Mouse (Mus musculus) cerebellum, adult 9-11 months (tissue): ENCODE results near the gene Mief2.

ENCODE experiments used
- DNase-seq: peaks from one replicate; pipeline ENCODE4 v3.0.0; 2022

The Mief2 gene

DNA sequence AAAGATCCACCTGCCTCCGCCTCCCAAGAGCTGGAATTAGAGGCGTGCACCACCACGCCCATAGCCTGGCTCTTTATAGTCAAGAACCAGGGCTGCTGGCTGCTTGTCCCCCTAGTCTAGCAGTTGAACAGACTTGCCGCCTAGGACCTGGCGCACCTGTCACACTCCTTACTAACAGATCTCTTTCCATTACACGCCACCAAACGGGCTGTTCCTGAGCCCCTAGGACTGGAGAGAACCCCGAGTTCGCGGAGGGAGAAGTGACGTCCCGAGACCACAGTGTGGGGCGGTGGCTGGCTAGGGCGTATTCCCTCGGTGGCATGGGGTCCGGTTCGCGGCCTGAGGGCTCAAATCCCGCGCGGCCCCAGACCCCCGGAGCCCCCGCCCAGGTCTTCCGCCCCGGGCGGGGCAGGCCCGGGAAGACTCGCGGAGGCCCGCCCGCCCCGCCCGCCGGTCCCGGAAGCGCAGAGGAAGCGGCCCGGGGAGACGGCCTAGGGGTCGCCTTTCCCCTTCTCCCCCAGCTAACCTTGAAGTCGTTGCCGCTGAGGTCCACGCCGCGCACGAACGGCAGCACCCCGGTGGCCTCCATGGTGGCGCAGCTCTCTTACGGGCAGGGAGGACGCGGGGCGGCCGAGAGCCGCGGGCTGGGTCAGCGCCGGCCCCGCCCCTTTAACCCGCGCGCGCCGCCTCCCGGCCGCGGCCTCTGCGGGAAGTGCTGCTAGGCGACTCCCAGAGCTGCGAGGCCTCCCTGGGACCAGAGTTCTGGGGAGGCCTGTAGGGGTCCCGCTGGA, 1.4 kb upstream of the Mief2 start, which contains the start of gene Flii:
Gene Flii, minus strand, starts transcription at position 663 of the 791 bp plus-strand sequence.
- DNase-seq = peak; percentile 82

GRCm38 (mm10) chr11:60727392-60728140, 632 bp upstream of the Mief2 start:
- peak; percentile 50 for DNase-seq

- DNase-seq = no peak
These were observed 1.0 kb downstream of the Mief2 start for GRCm38 (mm10) chr11:60729217-60729641.

GRCm38 (mm10) chr11:60730169-60730568, 2.0 kb downstream of the Mief2 start:
- DNase-seq = peak; percentile 36

DNA sequence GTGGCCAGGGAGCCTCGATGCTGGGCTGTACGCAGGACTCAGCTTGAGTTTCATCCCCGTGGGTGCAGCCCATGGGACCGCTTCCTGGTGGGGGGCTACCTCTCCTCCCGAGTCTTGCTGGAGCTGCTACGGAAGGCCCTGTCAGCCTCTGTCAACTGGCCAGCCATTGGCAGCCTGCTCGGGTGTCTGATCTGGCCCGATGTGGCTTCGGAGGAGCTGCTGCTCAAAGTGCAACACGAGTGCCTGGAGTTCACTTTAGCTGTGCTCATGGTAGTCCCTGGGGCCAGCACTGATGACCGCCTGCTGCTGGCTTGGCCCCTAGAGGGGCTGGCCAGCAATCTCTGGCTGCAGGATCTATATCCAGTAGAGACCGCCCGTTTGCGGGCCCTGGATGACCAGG, 3.1 kb downstream of the Mief2 start:
- no peak for DNase-seq

DNA sequence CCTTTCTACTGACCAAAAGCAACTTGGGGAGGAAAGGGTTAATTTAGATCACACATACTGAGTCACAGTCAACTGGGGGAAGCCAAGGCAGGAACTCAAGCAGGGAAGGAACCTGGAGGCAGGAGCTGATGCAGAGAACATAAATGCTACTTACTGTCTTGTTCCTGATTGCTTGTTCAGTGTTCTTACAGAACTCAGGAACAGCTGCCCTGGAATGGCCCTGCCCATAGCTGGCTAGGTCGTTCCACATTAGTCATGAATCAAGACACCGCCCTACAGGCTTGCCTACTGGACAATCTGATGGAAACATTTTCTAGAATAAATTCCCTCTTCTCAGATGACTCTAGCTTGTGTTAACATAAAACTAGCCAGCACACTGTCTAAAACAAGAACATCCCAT, 6.0 kb downstream of the Mief2 start:
- DNase-seq = no peak

DNA sequence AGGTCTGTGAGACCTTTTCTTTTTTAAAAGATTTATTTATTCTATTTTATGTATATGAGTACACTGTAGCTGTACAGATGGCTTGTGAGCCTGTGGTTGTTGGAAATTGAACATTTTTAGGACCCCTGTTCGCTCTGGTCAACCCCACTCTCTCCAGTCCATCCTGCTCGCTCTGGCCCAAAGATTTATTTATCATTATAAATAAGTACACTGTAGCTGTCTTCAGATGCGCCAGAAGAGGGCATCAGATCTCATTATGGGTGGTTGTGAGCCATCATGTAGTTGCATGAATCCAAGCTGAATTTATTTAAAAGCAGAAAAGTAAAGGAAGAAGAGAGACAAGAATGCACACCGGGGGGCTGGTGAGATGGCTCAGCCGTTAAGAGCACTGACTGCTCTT, 7.0 kb downstream of the Mief2 start:
- DNase-seq = no peak

GRCm38 (mm10) chr11:60736491-60736890, 8.3 kb downstream of the Mief2 start:
- DNase-seq = no peak

- no peak for DNase-seq
These were observed 9.3 kb downstream of the Mief2 start for GRCm38 (mm10) chr11:60737450-60737849.

GRCm38 (mm10) chr11:60740321-60740720, 12.1 kb downstream of the Mief2 start:
- no peak for DNase-seq

DNA sequence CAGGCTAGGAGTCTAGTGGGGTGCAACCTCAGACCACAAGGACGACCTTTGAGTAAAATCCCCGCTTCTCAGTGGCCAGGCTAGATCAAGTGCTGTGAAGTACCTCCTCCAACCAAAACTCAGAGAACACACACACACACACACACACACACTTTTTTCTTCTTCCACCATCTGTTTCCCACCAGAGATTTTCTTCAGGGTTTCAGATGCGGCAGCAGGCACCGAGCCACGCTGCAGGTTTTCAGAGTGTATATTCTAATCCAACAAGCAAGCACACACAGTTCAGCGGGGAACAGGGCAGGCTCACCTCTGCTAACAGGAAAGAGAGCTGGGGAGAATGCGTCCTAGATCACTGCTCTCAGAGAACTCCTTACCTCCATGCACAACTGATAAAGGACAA, 27.4 kb downstream of the Mief2 start:
- DNase-seq = no peak

DNA sequence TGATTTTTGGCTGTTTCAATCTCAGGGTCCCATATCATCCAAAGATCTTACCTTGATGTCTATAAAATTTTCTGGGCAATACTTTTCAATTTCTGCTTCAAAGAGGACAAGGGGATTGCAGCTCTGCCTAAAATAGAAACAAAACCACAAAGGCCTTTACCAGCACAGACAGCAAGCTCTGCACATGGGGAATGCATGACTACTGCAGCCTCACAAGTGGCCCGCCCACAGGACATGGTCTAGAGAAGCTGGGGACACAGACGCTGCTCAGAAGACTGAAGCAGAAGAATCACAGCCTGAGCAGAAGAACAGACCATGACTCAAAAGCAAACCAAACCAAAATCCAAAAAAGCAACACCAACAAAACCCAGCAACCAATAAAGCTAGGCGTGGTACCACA, 33.5 kb downstream of the Mief2 start:
- no peak for DNase-seq

DNA sequence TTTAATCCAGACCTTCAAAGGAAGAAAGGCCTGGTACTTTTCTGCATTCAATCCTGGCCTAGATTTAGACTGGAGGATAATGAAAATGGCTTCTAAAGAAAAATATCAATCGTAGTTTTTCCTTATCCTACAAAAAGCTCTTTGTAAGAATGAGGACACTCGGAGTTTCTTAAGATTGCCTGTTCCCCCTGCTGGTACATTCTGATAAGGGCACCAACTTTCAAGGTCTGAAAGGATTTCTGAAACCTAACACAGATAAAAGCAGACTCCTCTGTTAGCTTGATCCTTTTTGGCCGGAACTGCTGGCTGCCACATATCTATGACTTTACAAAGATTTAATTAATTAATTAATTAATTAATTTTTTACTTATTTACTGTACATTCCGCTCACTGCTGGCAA, 38.8 kb downstream of the Mief2 start:
- DNase-seq = no peak

DNA sequence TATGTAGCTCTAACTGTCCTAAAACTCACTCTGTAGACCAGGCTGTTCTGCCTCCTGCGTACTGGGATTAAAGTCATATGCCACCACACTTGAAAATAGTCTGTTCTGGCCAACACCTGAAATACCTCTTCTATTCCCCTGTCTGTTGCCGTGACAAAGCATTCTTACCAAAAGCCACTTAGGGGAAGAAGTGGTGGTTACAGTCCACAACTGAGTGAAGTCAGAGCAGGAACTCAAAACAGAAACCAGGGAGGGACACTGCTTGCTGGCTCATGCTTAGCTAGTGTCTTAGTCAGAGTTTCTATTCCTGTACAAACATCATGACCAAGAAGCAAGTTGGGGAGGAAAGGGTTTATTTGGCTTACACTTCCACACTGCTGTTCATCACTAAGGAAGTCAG, 41.1 kb downstream of the Mief2 start:
- DNase-seq = no peak

DNA sequence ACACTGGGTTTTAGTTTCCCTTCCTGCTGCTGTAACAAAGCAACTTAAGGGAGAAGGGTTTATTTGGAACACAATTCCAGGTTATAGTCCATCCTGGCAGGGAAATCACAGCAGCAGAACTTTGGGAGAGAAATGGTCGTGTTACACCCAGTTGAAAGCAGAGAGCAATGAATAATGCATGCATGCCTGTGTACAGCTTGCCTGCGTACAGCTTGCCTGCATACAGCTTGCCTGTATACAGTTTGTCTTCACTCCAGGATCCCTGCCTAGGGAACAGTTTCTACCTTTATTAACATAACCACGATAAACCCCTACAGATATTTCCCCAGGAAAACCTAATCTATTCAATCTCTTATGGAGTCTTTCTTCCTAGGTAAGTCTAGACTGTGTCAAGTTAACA, 42.6 kb downstream of the Mief2 start:
- DNase-seq = no peak

DNA sequence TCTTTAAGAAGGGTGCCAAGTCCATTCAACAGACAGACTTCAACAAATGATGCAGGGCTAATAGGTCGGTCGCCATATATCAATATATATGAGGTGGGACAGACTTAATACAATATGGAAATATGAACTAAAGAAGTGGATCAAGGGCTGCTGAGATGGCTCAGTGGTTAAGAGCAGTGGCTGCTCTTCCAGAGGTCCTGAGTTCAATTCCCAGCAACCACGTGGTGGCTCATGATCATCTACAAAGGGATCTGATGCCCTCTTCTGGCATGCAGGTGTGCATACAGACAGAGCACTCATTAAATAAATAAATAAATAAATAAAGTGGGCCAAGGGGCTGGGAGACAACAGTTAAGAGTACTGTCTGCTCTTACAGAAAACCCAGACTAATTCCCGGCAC, 44.0 kb downstream of the Mief2 start:
- no peak for DNase-seq

DNA sequence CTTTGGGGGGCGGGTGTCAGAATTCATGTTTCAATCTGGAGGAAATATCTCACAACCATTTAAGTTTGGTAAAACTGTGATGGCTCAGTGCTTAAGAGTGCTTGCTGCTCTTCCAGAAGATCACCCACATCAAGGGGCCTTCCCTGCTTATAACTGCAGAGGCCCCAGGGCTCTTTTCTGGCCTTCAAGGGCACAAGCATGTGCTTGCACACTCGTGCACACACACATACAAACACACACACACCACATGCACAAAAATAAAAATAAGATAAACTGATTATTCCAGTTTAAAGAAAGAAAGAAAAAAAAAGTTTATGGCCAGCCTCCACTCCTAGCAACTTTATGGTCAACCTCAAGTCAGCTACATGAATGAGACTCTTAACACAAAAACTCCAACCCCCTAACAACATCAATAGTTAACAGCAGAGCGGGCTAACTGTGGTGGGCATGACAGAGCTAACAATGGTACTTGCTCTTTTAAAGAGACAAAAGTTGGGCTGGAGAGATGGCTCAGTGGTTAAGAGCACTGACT, 46.0 kb downstream of the Mief2 start:
- no peak for DNase-seq

DNA sequence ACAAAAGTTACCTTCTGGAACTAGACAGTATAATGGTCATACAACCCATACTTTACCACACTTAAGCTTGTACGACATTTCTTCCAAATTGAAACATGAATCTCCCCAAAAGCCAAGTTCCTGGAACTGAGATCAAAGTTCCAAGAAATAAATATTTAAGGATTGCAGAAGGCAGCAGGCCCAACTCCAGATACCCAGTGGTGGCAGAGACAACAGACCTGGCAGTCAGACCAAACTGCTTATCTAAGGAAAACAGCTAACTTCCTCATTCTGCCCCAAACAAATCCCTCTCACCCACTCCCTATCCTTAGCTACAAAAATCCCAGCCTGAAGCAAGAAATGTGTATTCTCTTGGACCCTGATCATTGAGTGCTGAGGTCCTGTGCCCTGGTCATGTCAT, 46.6 kb downstream of the Mief2 start:
- no peak for DNase-seq

DNA sequence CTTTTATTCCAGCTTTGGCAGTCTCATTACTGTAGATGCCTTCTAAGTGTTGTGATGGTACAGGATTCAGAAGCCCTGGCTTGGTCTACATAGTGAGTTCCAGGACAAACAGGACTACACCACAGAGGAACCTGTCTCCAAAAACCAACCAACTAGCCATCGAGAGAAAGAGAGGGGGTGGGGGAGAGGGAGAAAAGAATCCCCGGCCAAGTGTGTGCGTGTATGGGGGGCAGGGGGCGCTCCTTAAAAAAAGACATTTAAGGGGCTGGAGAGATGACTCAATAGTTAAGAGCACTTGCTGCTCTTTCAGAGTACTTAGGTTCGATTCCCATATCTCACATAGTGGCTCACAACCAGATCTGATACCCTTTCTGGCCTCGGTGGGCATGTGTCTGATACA, 47.4 kb downstream of the Mief2 start:
- DNase-seq = no peak

DNA sequence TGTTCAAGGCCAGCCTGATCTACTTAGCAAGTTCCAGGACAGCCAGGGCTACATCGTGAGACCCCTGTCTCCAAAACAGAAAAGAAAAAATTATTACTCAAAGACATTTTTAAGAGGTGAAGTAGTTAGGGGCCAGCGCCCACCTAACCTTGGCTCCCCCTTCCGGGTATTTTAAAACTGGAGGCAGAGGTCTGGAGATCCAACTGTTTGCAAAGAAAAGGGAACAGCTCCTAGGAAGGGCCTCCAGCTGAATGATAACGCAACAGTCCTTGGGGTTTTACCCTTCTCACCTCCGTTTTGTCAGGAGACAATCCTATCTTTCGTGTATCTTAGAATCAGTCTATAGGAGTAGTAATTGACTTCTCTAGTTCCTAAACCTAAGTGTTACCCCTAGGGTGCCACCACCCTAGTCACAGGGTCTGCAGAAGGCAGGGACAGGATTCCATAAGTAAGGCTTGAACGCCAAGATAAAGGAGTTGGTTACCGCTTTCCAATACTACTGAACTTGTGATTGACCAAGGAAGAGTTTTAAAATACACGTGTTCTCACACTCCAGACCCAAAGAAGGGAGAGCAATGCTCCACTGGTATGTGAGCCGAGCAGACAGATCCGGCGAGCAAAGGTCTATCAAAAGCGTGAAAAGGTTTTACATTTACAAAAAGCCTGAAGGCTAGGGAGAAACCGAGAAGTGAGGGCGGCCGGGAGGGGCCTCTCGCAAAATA, 48.1 kb downstream of the Mief2 start:
- no peak for DNase-seq

GRCm38 (mm10) chr11:60776829-60777740, 48.9 kb downstream of the Mief2 start, which contains the start of the genes Top3a and Smcr8:
Gene Top3a, minus strand, starts transcription at chr11:60777365.
Gene Smcr8, plus strand, starts transcription at chr11:60777524.
- peak; percentile 85 for DNase-seq

GRCm38 (mm10) chr11:60777801-60778370, 49.7 kb downstream of the Mief2 start:
- peak; percentile 24 for DNase-seq
